Mouse (Mus musculus) G1E (cell line): ENCODE measurements around the gene Acer1.

Experiments
- CTCF ChIP-seq: IDR thresholded peaks from 2 replicates; pipeline ENCODE4 v1.5.1; 2012; ENCODE audit warnings: low read depth, low read length, inconsistent platforms, mixed read lengths
- GATA1 ChIP-seq: IDR thresholded peaks from 2 replicates; pipeline ENCODE4 v1.6.1; 2012; ENCODE audit warnings: borderline replicate concordance, low read length, inconsistent platforms, mixed read lengths
- POLR2AphosphoS5 ChIP-seq: IDR thresholded peaks from 2 replicates; pipeline ENCODE4 v1.6.1; 2012; ENCODE audit warnings: low read depth, low read length, inconsistent platforms; ENCODE audit not compliant: insufficient replicate concordance

DNA sequence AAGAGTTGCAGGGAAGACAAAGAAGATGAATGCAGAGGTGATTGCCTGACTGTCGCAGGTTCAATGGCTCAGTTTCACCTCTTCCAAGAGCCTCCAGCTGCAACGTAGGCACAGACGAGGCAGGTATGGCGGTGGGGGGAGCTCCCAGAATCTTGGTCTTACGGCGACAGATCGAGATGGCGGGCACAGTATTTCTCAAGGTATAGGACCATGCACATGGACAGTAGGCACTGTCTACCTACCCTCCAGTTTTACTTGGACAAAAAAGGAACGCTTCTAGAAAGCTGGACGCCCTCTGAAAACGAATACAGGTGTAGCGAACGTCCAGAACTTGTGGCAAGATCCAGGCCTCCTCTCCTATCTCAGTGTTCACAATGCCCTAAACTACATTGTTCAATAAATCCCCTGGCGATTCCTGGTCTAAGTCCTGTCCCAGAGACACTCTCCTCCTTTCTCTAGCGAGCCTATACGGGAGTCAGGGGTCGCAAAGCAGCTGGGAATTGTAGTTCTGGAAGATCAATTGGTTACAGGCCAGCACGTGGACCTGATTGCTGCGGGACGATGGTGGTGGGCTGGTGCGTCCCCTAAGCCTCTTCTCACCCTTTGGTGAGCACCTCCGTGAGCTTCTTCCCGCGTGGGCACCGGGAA is 7.7 kb upstream of the Acer1 start:
- TF ChIP-seq CTCF (no peak), POLR2AphosphoS5 (no peak), GATA1 (no peak)
